Mouse (Mus musculus) cerebellum, adult 11-12 months (tissue): ENCODE results near the gene Actc1.

ENCODE experiments used
- DNase-seq: peaks from one replicate; pipeline ENCODE4 v3.0.0; 2022

The Actc1 gene

GRCm38 (mm10) chr2:114049372-114049771 lies 4.0 kb downstream of the Actc1 start:
- DNase-seq: no peak

GRCm38 (mm10) chr2:114047960-114048611 lies 5.3 kb downstream of the Actc1 start:
- DNase-seq: no peak

GRCm38 (mm10) chr2:114046151-114046664 lies 7.1 kb downstream of the Actc1 start:
- no peak for DNase-seq

- DNase-seq: no peak
These were observed 15.4 kb downstream of the Actc1 start for GRCm38 (mm10) chr2:114037926-114038325.

GRCm38 (mm10) chr2:114032259-114032658 lies 21.1 kb downstream of the Actc1 start:
- no peak for DNase-seq

- DNase-seq: no peak
These were observed 30.0 kb downstream of the Actc1 start for GRCm38 (mm10) chr2:114023383-114023782.

GRCm38 (mm10) chr2:114020210-114020563 lies 33.2 kb downstream of the Actc1 start:
- no peak for DNase-seq

GRCm38 (mm10) chr2:114019474-114020209 lies 33.7 kb downstream of the Actc1 start:
- DNase-seq: no peak

- no peak for DNase-seq
These were observed 35.2 kb downstream of the Actc1 start for GRCm38 (mm10) chr2:114018136-114018535.

- no peak for DNase-seq
These were observed 38.5 kb downstream of the Actc1 start for GRCm38 (mm10) chr2:114014839-114015238.

- no peak for DNase-seq
These were observed 39.5 kb downstream of the Actc1 start for GRCm38 (mm10) chr2:114013846-114014245.

GRCm38 (mm10) chr2:114013295-114013771 lies 40.0 kb downstream of the Actc1 start, which contains the start of gene Gjd2:
Gene Gjd2 (minus strand): TSS chr2:114013619.
- DNase-seq: peak; percentile 33

GRCm38 (mm10) chr2:114012749-114013211 lies 40.6 kb downstream of the Actc1 start:
- DNase-seq: peak; percentile 27

GRCm38 (mm10) chr2:114011838-114012237 lies 41.5 kb downstream of the Actc1 start:
- DNase-seq: no peak

GRCm38 (mm10) chr2:114008321-114008720 lies 45.0 kb downstream of the Actc1 start:
- no peak for DNase-seq

- no peak for DNase-seq
These were observed 55.9 kb downstream of the Actc1 start for GRCm38 (mm10) chr2:113997484-113997883.
